Mouse (Mus musculus) adrenal gland (tissue): ENCODE measurements at regions not wholly inside any gene's neighbourhood (a gene's known extent, or its start where the extent isn't known, plus 50 kb on each side); places are given as distances from the start of the nearest gene placed in this dataset.

Experiments
- intact Hi-C: fragments of 180-260 bp; cut with DNase I; formaldehyde crosslinking; loops from one replicate; pipeline ENCODE4 v1.15.1; 2025

GRCm38 (mm10) chr9:104496220-104496619 lies 50.9 kb upstream of the Cpne4 start:
- intact Hi-C loops, result no loop called here

GRCm38 (mm10) chr9:104490696-104491095 lies 56.4 kb upstream of the Cpne4 start:
- intact Hi-C loops, result no loop called here

GRCm38 (mm10) chr9:104489383-104489782 lies 57.7 kb upstream of the Cpne4 start:
- intact Hi-C loops, result no loop called here

- intact Hi-C loops, result no loop called here
These were observed 64.6 kb upstream of the Cpne4 start for GRCm38 (mm10) chr9:104482440-104482839.

GRCm38 (mm10) chr9:104480683-104481082 lies 66.4 kb upstream of the Cpne4 start:
- intact Hi-C loops, result no loop called here

- intact Hi-C loops, result no loop called here
These were observed 72.3 kb upstream of the Cpne4 start for GRCm38 (mm10) chr9:104474831-104475230.

- intact Hi-C loops, result no loop called here
These were observed 79.8 kb upstream of the Cpne4 start for GRCm38 (mm10) chr9:104467238-104467637.

GRCm38 (mm10) chr9:104463701-104464100 lies 83.4 kb upstream of the Cpne4 start:
- intact Hi-C loops, result no loop called here

- intact Hi-C loops, result no loop called here
These were observed 87.0 kb upstream of the Cpne4 start for GRCm38 (mm10) chr9:104460133-104460532.

GRCm38 (mm10) chr9:104457635-104458034 lies 89.5 kb upstream of the Cpne4 start:
- intact Hi-C loops, result loop anchor here (10.0 kb wide), 1 partner anchor 117 kb away; no protein-coding TSS in a partner anchor

GRCm38 (mm10) chr9:104448577-104449165 lies 98.4 kb upstream of the Cpne4 start:
- intact Hi-C loops, result no loop called here

- intact Hi-C loops, result no loop called here
These were observed 102.2 kb upstream of the Cpne4 start for GRCm38 (mm10) chr9:104444906-104445305.

- intact Hi-C loops, result no loop called here
These were observed 103.8 kb upstream of the Cpne4 start for GRCm38 (mm10) chr9:104443236-104443635.

- intact Hi-C loops, result no loop called here
These were observed 75.5 kb upstream of the Acpp start for GRCm38 (mm10) chr9:104413021-104413420.

- intact Hi-C loops, result no loop called here
These were observed 72.7 kb upstream of the Acpp start for GRCm38 (mm10) chr9:104410211-104410610.

GRCm38 (mm10) chr9:104409381-104409780 lies 71.8 kb upstream of the Acpp start:
- intact Hi-C loops, result no loop called here

GRCm38 (mm10) chr9:104408571-104409294 lies 71.2 kb upstream of the Acpp start:
- intact Hi-C loops, result no loop called here

GRCm38 (mm10) chr9:104407559-104408376 lies 70.2 kb upstream of the Acpp start:
- intact Hi-C loops, result no loop called here

- intact Hi-C loops, result no loop called here
These were observed 69.5 kb upstream of the Acpp start for GRCm38 (mm10) chr9:104407011-104407410.

- intact Hi-C loops, result no loop called here
These were observed 68.9 kb upstream of the Acpp start for GRCm38 (mm10) chr9:104406491-104406890.

GRCm38 (mm10) chr9:104403863-104404262 lies 66.3 kb upstream of the Acpp start:
- intact Hi-C loops, result no loop called here

- intact Hi-C loops, result no loop called here
These were observed 64.1 kb upstream of the Acpp start for GRCm38 (mm10) chr9:104401673-104402072.
